Mouse (Mus musculus): ENCODE data around the gene Vmn2r53.
"Not testable (repeated sequence)": the region's sequence is repeated elsewhere in the genome, so short reads cannot be mapped to it uniquely, and the experiment has no call there.

Vmn2r53 gene

GRCm38 (mm10) chr7:12608688-12609087 is at the start of gene Vmn2r53:
Vmn2r53 (minus strand) TSS chr7:12608788.
- no peak for DNase-seq

- not testable (repeated sequence) for DNase-seq
Observed at GRCm38 (mm10) chr7:12640219-12640618, 31.6 kb upstream of the Vmn2r53 start, which contains the start of gene Vmn2r54. Vmn2r54 (minus strand) TSS chr7:12640319.
